Mouse (Mus musculus) midbrain, embryonic 14.5 days (tissue): ENCODE data around the gene Armc6. TPM values are rescaled to one million over a fixed set of nuclear protein-coding genes. Genes with fewer than 3 reads are reported as not detected.

Source experiments
- ATAC-seq: fragments of 200-750 bp; cut with Nextera tagmentation; 2 replicates; pipeline ENCODE4 v1.8.0; 2017; ENCODE audit warnings: moderate number of reproducible peaks, moderate library complexity; ENCODE audit not compliant: low FRiP score, low TSS enrichment
- DNase-seq: peaks from one replicate; pipeline ENCODE4 v3.0.0-alpha.2; 2015
- H3K27ac ChIP-seq: fragments of 300-500 bp; sonication (generic); replicated peaks from 2 replicates; pipeline ENCODE4 v1.5.1; 2014; ENCODE audit warnings: mild to moderate bottlenecking, low read depth, low read length, moderate library complexity
- H3K27me3 ChIP-seq: fragments of 300-500 bp; sonication (generic); 2 replicates; pipeline ENCODE4 v1.6.1; 2014; ENCODE audit warnings: low read length, control low read depth, mixed read lengths; ENCODE audit not compliant: control insufficient read depth, insufficient read depth
- H3K36me3 ChIP-seq: fragments of 300-500 bp; sonication (generic); 2 replicates; pipeline ENCODE4 v1.6.1; 2014; ENCODE audit warnings: low read length, control low read depth; ENCODE audit not compliant: control insufficient read depth, insufficient read depth
- H3K4me1 ChIP-seq: fragments of 300-500 bp; sonication (generic); 2 replicates; pipeline ENCODE4 v1.6.1; 2014; ENCODE audit warnings: mild to moderate bottlenecking, antibody characterized with exemption, low read length, control low read depth; ENCODE audit not compliant: control insufficient read depth, insufficient read depth
- H3K4me2 ChIP-seq: fragments of 300-500 bp; sonication (generic); 2 replicates; pipeline ENCODE4 v1.6.1; 2014; ENCODE audit warnings: mild to moderate bottlenecking, low read length, moderate library complexity
- H3K4me3 ChIP-seq: fragments of 300-500 bp; sonication (generic); replicated peaks from 2 replicates; pipeline ENCODE4 v1.5.1; 2014; ENCODE audit warnings: low read depth, low read length
- H3K9ac ChIP-seq: fragments of 300-500 bp; sonication (generic); replicated peaks from 2 replicates; pipeline ENCODE4 v1.6.1; 2014; ENCODE audit warnings: mild to moderate bottlenecking, low read length, moderate library complexity
- H3K9me3 ChIP-seq: fragments of 300-500 bp; sonication (generic); 2 replicates; pipeline ENCODE4 v1.6.1; 2016; ENCODE audit warnings: low read length, control low read depth, mixed read lengths; ENCODE audit not compliant: control insufficient read depth
- WGBS: fragments of 180-500 bp; shearing (Covaris S2); extraction: QIAGEN DNeasy Blood & Tissue Kit; methylation state at CpG from one replicate; pipeline ENCODE4 v1.1.7; 2014; 5-methylcytosine and 5-hydroxymethylcytosine counted together
- polyA plus RNA-seq: library from polyadenylated mRNA; unstranded; fragments of >200 nt; fragmentation: Nextera tagmentation; extraction: Ambion mirVana; gene quantifications from 2 replicates; pipeline ENCODE4 v1.2.1, GENCODE M21; 2014

Armc6 gene
- polyA plus RNA-seq = 82.5 and 115 TPM in 2 replicates

DNA sequence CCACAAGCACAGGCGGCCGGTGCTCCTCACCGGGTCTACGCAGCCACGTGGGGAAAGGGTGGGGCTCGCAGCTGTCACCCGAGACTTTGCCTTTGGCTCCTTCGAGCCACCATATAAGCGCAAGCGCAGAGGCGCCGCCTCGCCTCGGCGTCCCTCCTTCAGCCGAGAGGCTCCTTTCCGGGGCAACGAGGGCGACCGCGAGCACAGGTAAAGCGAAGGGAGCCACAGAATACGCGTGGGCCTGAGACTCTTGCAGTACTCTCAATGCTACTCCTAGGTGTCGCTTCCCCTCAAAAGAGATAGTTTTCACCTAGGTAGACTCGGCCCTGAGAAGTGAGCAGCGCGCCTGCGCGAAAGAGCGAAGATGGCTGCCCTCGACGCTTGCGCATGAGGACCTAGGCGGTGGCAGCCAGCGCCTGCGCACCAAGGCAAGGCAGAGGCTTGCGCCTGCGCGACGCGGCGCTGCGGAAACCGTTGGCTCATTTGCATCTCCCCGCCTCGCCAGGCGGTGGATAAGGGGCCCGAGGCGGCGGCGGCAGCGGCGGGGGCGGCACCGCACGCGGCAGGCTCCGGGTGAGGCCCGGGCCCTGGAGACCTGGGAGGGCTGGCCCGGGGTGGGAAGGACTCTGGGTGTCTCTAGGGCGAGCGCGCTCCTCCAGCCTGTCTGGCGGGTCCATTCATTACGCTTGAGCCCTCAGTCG is at the start of gene Armc6, which contains the start of gene Sugp2:
Gene Armc6, minus strand, starts transcription at position 387 of the 701 bp plus-strand sequence.
Gene Sugp2, plus strand, starts transcription at position 147 of the 701 bp plus-strand sequence.
- H3K9ac ChIP-seq = peak within 1 kb of the TSS; percentile 91
- H3K36me3 ChIP-seq = peaks cover 52% of the 10 kb centered on the region
- peak within 1 kb of the TSS; percentile 88 for H3K4me2 ChIP-seq
- H3K27ac ChIP-seq = peak within 1 kb of the TSS; percentile 95
- H3K4me3 ChIP-seq = peak within 1 kb of the TSS; percentile 85
- DNase-seq = peak; percentile 99
- no peaks in the 10 kb centered on the region for H3K27me3 ChIP-seq
- peak; percentile 95 for ATAC-seq
- H3K4me1 ChIP-seq = peaks cover 18% of the 10 kb centered on the region
- H3K9me3 ChIP-seq = no peaks in the 10 kb centered on the region
- under 1% methylated on average over 67 of the region's 67 CpGs for WGBS

DNA sequence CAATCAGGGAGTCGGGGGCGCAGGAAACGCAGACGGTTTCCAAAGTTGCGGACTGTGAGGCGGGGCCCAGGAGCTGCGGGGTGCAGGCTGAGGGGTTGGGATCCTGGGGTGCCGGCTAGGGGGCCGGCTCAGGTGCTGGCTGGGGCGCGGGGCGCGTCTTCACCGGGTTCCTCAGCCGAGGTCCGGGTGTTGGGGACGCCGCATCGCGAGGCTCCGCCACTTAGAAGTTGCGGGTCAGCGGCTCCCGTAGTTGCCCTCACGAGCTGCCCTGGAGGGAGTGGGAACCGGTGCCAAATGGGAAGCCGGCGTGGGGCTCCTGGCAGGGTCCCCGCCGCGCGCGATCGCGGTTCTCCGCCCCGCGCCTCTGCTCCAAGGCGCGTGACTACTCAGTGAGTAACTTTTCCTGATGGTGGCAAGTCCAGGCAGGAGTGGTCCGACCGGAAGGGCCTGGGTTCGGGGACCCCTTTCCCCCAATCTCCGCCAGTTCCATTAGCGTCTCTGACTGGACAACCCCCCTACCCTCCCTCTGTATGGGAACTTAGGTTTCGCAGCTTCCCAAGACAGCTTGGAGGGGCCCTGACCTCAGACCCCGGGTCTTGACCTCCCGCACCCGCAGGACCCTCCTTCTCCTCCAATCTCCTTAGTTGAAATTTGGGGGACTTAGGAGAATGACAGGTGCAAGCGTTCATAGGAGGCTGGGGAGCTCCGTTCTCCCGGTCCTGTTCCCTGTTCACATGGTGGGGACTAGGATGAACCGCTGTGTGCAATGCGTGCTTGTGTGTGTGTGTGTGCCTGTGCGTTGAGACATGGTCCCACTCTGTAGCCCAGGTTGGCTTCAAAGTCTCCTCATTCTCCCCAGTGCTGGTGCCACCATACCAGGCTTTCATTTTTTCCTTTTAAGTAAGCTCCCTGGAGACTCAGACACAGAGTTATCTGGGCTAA is 49.1 kb upstream of the Armc6 start:
- Histone ChIP-seq H3K4me2 (peak overlapping the region; percentile 65), H3K27me3 (no peaks in the 10 kb centered on the region), H3K27ac (peak overlapping the region; percentile 71), H3K36me3 (peaks cover 32% of the 10 kb centered on the region), H3K9ac (peak overlapping the region; percentile 86), H3K4me1 (0 out of 2 replicates have a peak, but pooled peaks cover 12% of the 10 kb centered on the region), H3K9me3 (no peaks in the 10 kb centered on the region), H3K4me3 (peak overlapping the region; percentile 78)
- WGBS = under 1% methylated on average over 55 of the region's 55 CpGs
- ATAC-seq = peak; percentile 67
- DNase-seq = peak; percentile 58

- ATAC-seq (peak; percentile 91), DNase-seq (peak; percentile 88)
- Histone ChIP-seq H3K4me3 (peak within 1 kb of the TSS; percentile 78), H3K9ac (peak within 1 kb of the TSS; percentile 86), H3K27me3 (no peaks in the 10 kb centered on the region), H3K4me1 (0 out of 2 replicates have a peak, but pooled peaks cover 12% of the 10 kb centered on the region), H3K9me3 (no peaks in the 10 kb centered on the region), H3K36me3 (peaks cover 26% of the 10 kb centered on the region), H3K27ac (peak within 1 kb of the TSS; percentile 71), H3K4me2 (peak within 1 kb of the TSS; percentile 65)
- WGBS = 2% methylated on average over 36 of the region's 36 CpGs
Observed at GRCm38 (mm10) chr8:70282603-70283135, 48.4 kb upstream of the Armc6 start, which contains the start of gene Homer3. Gene Homer3, plus strand, starts transcription at chr8:70282827.

DNA sequence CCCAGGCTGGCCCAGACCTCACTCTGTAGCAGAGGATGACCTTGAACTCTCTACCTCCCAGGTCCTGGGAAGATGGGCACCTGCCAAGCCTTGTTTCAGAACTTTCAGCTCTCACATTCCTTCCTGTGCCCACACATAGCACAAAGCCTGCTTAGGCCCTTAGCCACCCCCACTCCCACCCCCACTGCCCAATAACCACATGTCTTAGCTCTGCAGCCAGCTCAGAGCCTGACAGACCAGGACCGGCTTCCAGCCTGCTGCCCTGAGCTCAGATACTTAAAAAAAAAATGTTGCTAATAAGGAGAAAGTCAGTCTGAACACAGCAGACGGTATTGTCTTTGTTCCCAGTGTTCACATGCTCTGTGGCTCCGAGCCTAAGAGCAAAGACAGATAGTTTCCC is 46.7 kb upstream of the Armc6 start:
- WGBS = 28% methylated on average over 3 of the region's 3 CpGs
- H3K9me3 ChIP-seq = no peaks in the 10 kb centered on the region
- H3K4me1 ChIP-seq = 0 out of 2 replicates have a peak, but pooled peaks cover 12% of the 10 kb centered on the region
- H3K27ac ChIP-seq = no peak overlapping the region
- H3K27me3 ChIP-seq = no peaks in the 10 kb centered on the region
- H3K4me2 ChIP-seq = no peak overlapping the region
- no peak for ATAC-seq
- no peak for DNase-seq
- no peak overlapping the region for H3K4me3 ChIP-seq
- H3K36me3 ChIP-seq = peaks cover 10% of the 10 kb centered on the region
- no peak overlapping the region for H3K9ac ChIP-seq

- Histone ChIP-seq H3K27me3 (no peaks in the 10 kb centered on the region), H3K4me2 (no peak overlapping the region), H3K9me3 (no peaks in the 10 kb centered on the region), H3K9ac (no peak overlapping the region), H3K27ac (no peak overlapping the region), H3K4me1 (0 out of 2 replicates have a peak, but pooled peaks cover 8% of the 10 kb centered on the region), H3K36me3 (no peaks in the 10 kb centered on the region), H3K4me3 (no peak overlapping the region)
- DNase-seq (no peak), ATAC-seq (no peak)
- WGBS = 75% methylated on average over 8 of the region's 8 CpGs
Observed at GRCm38 (mm10) chr8:70279266-70279665, 45.0 kb upstream of the Armc6 start.

GRCm38 (mm10) chr8:70278175-70278574 is 43.9 kb upstream of the Armc6 start:
- 62% methylated on average over 15 of the region's 15 CpGs for WGBS
- Histone ChIP-seq H3K4me1 (0 out of 2 replicates have a peak, but pooled peaks cover 6% of the 10 kb centered on the region), H3K9me3 (no peaks in the 10 kb centered on the region), H3K36me3 (no peaks in the 10 kb centered on the region), H3K4me2 (no peak overlapping the region), H3K9ac (no peak overlapping the region), H3K27me3 (no peaks in the 10 kb centered on the region), H3K27ac (no peak overlapping the region), H3K4me3 (no peak overlapping the region)
- DNase-seq (no peak), ATAC-seq (no peak)

- Histone ChIP-seq H3K4me2 (no peak overlapping the region), H3K36me3 (no peaks in the 10 kb centered on the region), H3K27ac (no peak overlapping the region), H3K9ac (no peak overlapping the region), H3K27me3 (no peaks in the 10 kb centered on the region), H3K4me3 (no peak overlapping the region), H3K4me1 (no peaks in the 10 kb centered on the region), H3K9me3 (no peaks in the 10 kb centered on the region)
- DNase-seq (no peak), ATAC-seq (no peak)
- 94% methylated on average over 3 of the region's 3 CpGs for WGBS
Observed at GRCm38 (mm10) chr8:70276476-70276875, 42.2 kb upstream of the Armc6 start.

- no peak overlapping the region for H3K4me3 ChIP-seq
- H3K27ac ChIP-seq = no peak overlapping the region
- no peaks in the 10 kb centered on the region for H3K4me1 ChIP-seq
- H3K27me3 ChIP-seq = no peaks in the 10 kb centered on the region
- H3K9ac ChIP-seq = no peak overlapping the region
- ATAC-seq (no peak), DNase-seq (no peak)
- H3K36me3 ChIP-seq = no peaks in the 10 kb centered on the region
- H3K4me2 ChIP-seq = no peak overlapping the region
- H3K9me3 ChIP-seq = no peaks in the 10 kb centered on the region
Observed at GRCm38 (mm10) chr8:70274350-70274749, 40.1 kb upstream of the Armc6 start.
